Mouse (Mus musculus) liver, adult 2 months (tissue): ENCODE measurements around the gene Pcnx2.

Source experiments
- CTCF ChIP-seq: fragments of 200-500 bp; IDR thresholded peaks from 2 replicates; pipeline ENCODE4 v1.5.1; 2011; ENCODE audit warnings: low read depth, low read length, control low read depth
- POLR2A ChIP-seq: fragments of 200-500 bp; IDR thresholded peaks from 2 replicates; pipeline ENCODE4 v1.6.1; 2011; ENCODE audit warnings: low read length, control low read depth; ENCODE audit not compliant: insufficient read depth; ENCODE audit errors: extremely low read depth

GRCm38 (mm10) chr8:125842158-125842557, 56.0 kb downstream of the Pcnx2 start:
- TF ChIP-seq CTCF (no peak), POLR2A (no peak)
